Mouse (Mus musculus) CH12.LX (cell line): ENCODE measurements at regions not wholly inside any gene's neighbourhood (a gene's known extent, or its start where the extent isn't known, plus 50 kb on each side); places are given as distances from the start of the nearest gene placed in this dataset.

ENCODE experiments used
- DNase-seq: peaks from one replicate; pipeline ENCODE4 v3.0.0-alpha.2; 2013; ENCODE audit errors: extremely low read depth
- H3K27ac ChIP-seq: 2 replicates; pipeline ENCODE4 v1.5.1; 2012; ENCODE audit warnings: low read depth, mild to moderate bottlenecking, control low read depth, moderate library complexity; ENCODE audit not compliant: insufficient read depth
- H3K27me3 ChIP-seq: replicated peaks from 2 replicates; pipeline ENCODE3; 2012; ENCODE audit warnings: inconsistent platforms
- H3K36me3 ChIP-seq, 2 experiments: replicated peaks in 1 of 2; 2 replicates each; pipeline versions ENCODE3 to v1.6.1; 2012; ENCODE audit warnings: inconsistent platforms in 1 of 2, low read length in 1 of 2, mild to moderate bottlenecking in 1 of 2, mixed read lengths in 1 of 2, moderate library complexity in 1 of 2; ENCODE audit not compliant: control insufficient read depth in 1 of 2, insufficient read depth in 1 of 2
- H3K4me1 ChIP-seq, 2 experiments: 2 replicates each; pipeline ENCODE4 v1.6.1; 2012; ENCODE audit warnings: inconsistent platforms in 1 of 2, moderate library complexity in 1 of 2; ENCODE audit not compliant: insufficient read depth in 2 of 2, control insufficient read depth in 1 of 2
- H3K4me2 ChIP-seq: 2 replicates; pipeline ENCODE4 v1.6.1; 2012; ENCODE audit warnings: low read depth, mild to moderate bottlenecking, control low read depth; ENCODE audit not compliant: poor library complexity, insufficient read depth, severe bottlenecking
- H3K4me3 ChIP-seq, 3 experiments: fragments of 150-350 bp in 1 of 3; sonication (generic) in 1 of 3; replicated peaks in 1 of 3; 2 replicates each; pipeline versions ENCODE3 to v1.5.1; 2011 to 2012; ENCODE audit warnings: low read depth in 2 of 3, low read length in 2 of 3, mild to moderate bottlenecking in 2 of 3, moderate library complexity in 2 of 3, control low read depth in 1 of 3, improper control_type of control experiment in 1 of 3, inconsistent platforms in 1 of 3, mixed read lengths in 1 of 3; ENCODE audit not compliant: poor library complexity in 1 of 3
- H3K79me2 ChIP-seq: replicated peaks from 2 replicates; pipeline ENCODE4 v1.6.1; 2012; ENCODE audit warnings: mild to moderate bottlenecking, moderate library complexity; ENCODE audit not compliant: control insufficient read depth, poor library complexity, insufficient read depth, severe bottlenecking; ENCODE audit errors: extremely low read depth
- H3K9ac ChIP-seq: 2 replicates; pipeline ENCODE4 v1.6.1; 2012; ENCODE audit warnings: low read depth, mild to moderate bottlenecking, control low read depth, moderate library complexity; ENCODE audit not compliant: insufficient read depth
- H3K9me3 ChIP-seq: replicated peaks from 2 replicates; pipeline ENCODE3; 2012; ENCODE audit warnings: low read length, inconsistent platforms, mixed read lengths
- CHD2 ChIP-seq: IDR thresholded peaks from 2 replicates; pipeline ENCODE4 v1.6.1; 2011; ENCODE audit warnings: low read length, improper control_type of control experiment
- CTCF ChIP-seq, 2 experiments: IDR thresholded peaks in 1 of 2; conservative IDR thresholded peaks in 1 of 2; 2 replicates each; pipeline ENCODE4 v1.5.1; 2011 to 2012; ENCODE audit warnings: low read depth in 2 of 2, low read length in 2 of 2, improper control_type of control experiment in 1 of 2, inconsistent platforms in 1 of 2, mild to moderate bottlenecking in 1 of 2, moderate library complexity in 1 of 2
- HCFC1 ChIP-seq: IDR thresholded peaks from 2 replicates; pipeline ENCODE4 v1.6.1; 2012; ENCODE audit warnings: low read depth, mild to moderate bottlenecking, inconsistent platforms, low read length, improper control_type of control experiment
- IRF4 ChIP-seq: IDR thresholded peaks from 2 replicates; pipeline ENCODE4 v1.6.1; 2014; ENCODE audit warnings: low read depth, mild to moderate bottlenecking, inconsistent platforms, low read length, improper control_type of control experiment
- JUND ChIP-seq: conservative IDR thresholded peaks from 2 replicates; pipeline ENCODE4 v1.6.1; 2011; ENCODE audit warnings: low read depth, low read length, improper control_type of control experiment
- MAFK ChIP-seq: IDR thresholded peaks from 2 replicates; pipeline ENCODE4 v1.6.1; 2011; ENCODE audit warnings: low read length, improper control_type of control experiment; ENCODE audit not compliant: insufficient replicate concordance
- MAZ ChIP-seq: IDR thresholded peaks from 2 replicates; pipeline ENCODE4 v1.6.1; 2012; ENCODE audit warnings: low read depth, mild to moderate bottlenecking, inconsistent platforms, low read length, improper control_type of control experiment, moderate library complexity
- MXI1 ChIP-seq: IDR thresholded peaks from 2 replicates; pipeline ENCODE4 v1.6.1; 2011; ENCODE audit warnings: mild to moderate bottlenecking, low read depth, low read length, improper control_type of control experiment
- MYC ChIP-seq: IDR thresholded peaks from 2 replicates; pipeline ENCODE4 v1.6.1; 2011; ENCODE audit warnings: low read depth, mild to moderate bottlenecking, improper control_type of control experiment, low read length
- NRF1 ChIP-seq: IDR thresholded peaks from 2 replicates; pipeline ENCODE4 v1.6.1; 2014; ENCODE audit warnings: low read depth, mild to moderate bottlenecking, inconsistent platforms, low read length, improper control_type of control experiment, moderate library complexity
- POLR2A ChIP-seq: IDR thresholded peaks from 2 replicates; pipeline ENCODE4 v1.6.1; 2011; ENCODE audit warnings: low read depth, mild to moderate bottlenecking, improper control_type of control experiment, low read length
- POLR2AphosphoS2 ChIP-seq: IDR thresholded peaks from 2 replicates; pipeline ENCODE4 v1.6.1; 2011; ENCODE audit warnings: low read depth, low read length, improper control_type of control experiment
- RAD21 ChIP-seq: IDR thresholded peaks from 2 replicates; pipeline ENCODE4 v1.6.1; 2011; ENCODE audit warnings: low read depth, mild to moderate bottlenecking, low read length, improper control_type of control experiment, moderate library complexity
- RCOR1 ChIP-seq: conservative IDR thresholded peaks from 2 replicates; pipeline ENCODE4 v1.6.1; 2012; ENCODE audit warnings: low read depth, mild to moderate bottlenecking, inconsistent platforms, low read length, improper control_type of control experiment
- SIN3A ChIP-seq: IDR thresholded peaks from 2 replicates; pipeline ENCODE4 v1.6.1; 2012; ENCODE audit warnings: low read length, improper control_type of control experiment, inconsistent platforms
- SMC3 ChIP-seq: IDR thresholded peaks from 2 replicates; pipeline ENCODE4 v1.6.1; 2011; ENCODE audit warnings: low read depth, low read length, improper control_type of control experiment
- TCF12 ChIP-seq: IDR thresholded peaks from 2 replicates; pipeline ENCODE4 v1.6.1; 2014; ENCODE audit warnings: low read depth, mild to moderate bottlenecking, inconsistent platforms, low read length, improper control_type of control experiment
- USF1 ChIP-seq: IDR thresholded peaks from 2 replicates; pipeline ENCODE4 v1.6.1; 2014; ENCODE audit warnings: low read depth, mild to moderate bottlenecking, inconsistent platforms, low read length, improper control_type of control experiment
- USF2 ChIP-seq: conservative IDR thresholded peaks from 2 replicates; pipeline ENCODE4 v1.6.1; 2011; ENCODE audit warnings: low read depth, low read length, improper control_type of control experiment
- ZC3H11A ChIP-seq: IDR thresholded peaks from 2 replicates; pipeline ENCODE4 v1.6.1; 2012; ENCODE audit warnings: low read depth, mild to moderate bottlenecking, inconsistent platforms, low read length, improper control_type of control experiment
- ZMIZ1 ChIP-seq: IDR thresholded peaks from 2 replicates; pipeline ENCODE4 v1.6.1; 2012; ENCODE audit warnings: low read depth, mild to moderate bottlenecking, inconsistent platforms, low read length, improper control_type of control experiment
- dilution Hi-C: fragments of 300-500 bp; cut with MboI; formaldehyde crosslinking; loops from 2 replicates; pipeline ENCODE4 v1.14.3; 2020; ENCODE audit warnings: low sequenced_read_pairs; ENCODE audit not compliant: extremely low pct_unique_long_range_greater_than_20kb, extremely low pct_ligation_motif_present
- in situ Hi-C: fragments of 300-500 bp; cut with MboI; formaldehyde crosslinking; loops from 3 replicates; pipeline ENCODE4 v1.14.3; 2019; ENCODE audit warnings: low sequenced_read_pairs, low pct_ligation_motif_present, low pct_unique_long_range_greater_than_20kb, mixed read lengths

DNA sequence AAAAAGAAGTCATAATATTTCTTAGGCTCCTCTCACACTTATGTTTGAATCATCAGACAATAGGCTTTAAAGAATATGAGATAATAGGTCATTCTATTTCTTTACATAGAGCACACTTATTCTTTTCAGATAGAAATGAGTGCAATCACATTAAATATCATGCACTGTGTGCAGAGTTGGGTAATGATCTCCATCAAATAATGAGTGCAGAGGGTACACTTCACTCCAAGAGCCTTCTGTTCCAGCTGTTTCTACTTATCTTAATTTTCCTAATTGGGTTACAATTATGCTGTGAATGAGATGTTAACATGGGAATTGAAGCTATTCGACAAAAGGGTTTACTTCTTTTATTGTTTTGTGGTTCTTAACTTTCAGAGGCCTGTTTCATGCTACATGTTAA, 707.5 kb upstream of the Mdga2 start:
- TF ChIP-seq IRF4 (no peak), ZMIZ1 (no peak), RCOR1 (no peak), RAD21 (no peak), JUND (no peak), NRF1 (no peak), MXI1 (no peak), CTCF (conservative IDR thresholded peaks at IDR 0.05 in 1 of 2, IDR thresholded peaks at IDR 0.05 in 1 of 2; ENCODE audit: low read depth in 2 of 2, low read length in 2 of 2) (no peak), MAZ (no peak), USF1 (no peak), POLR2A (no peak), MAFK (no peak), HCFC1 (no peak), TCF12 (no peak), USF2 (no peak), SMC3 (no peak), MYC (no peak), CHD2 (no peak), POLR2AphosphoS2 (no peak), ZC3H11A (no peak)
- TF ChIP-seq, all 38 proteins: peak for 0
- no peak for DNase-seq
- in situ Hi-C loops: no loop called here
- H3K9ac ChIP-seq: no peak overlapping the region
- no peak overlapping the region for H3K4me2 ChIP-seq
- H3K9me3 ChIP-seq: peaks cover 2% of the 10 kb centered on the region
- H3K27me3 ChIP-seq: no peaks in the 10 kb centered on the region
- H3K36me3 ChIP-seq: no peaks in the 10 kb centered on the region
- no peak overlapping the region for H3K4me3 ChIP-seq
- no peaks in the 10 kb centered on the region for H3K79me2 ChIP-seq
- dilution Hi-C loops: no loop called here
- H3K27ac ChIP-seq: no peak overlapping the region
- no peaks in the 10 kb centered on the region for H3K4me1 ChIP-seq

GRCm38 (mm10) chr12:67914603-67915002, 692.3 kb upstream of the Mdga2 start:
- Histone ChIP-seq H3K9ac (no peak overlapping the region), H3K9me3 (peaks cover 9% of the 10 kb centered on the region), H3K27me3 (no peaks in the 10 kb centered on the region), H3K4me2 (no peak overlapping the region), H3K4me1 (no peaks in the 10 kb centered on the region), H3K36me3 (no peaks in the 10 kb centered on the region), H3K4me3 (no peak overlapping the region), H3K79me2 (no peaks in the 10 kb centered on the region), H3K27ac (no peak overlapping the region)
- in situ Hi-C loops: no loop called here
- no peak for DNase-seq
- dilution Hi-C loops: no loop called here
- TF ChIP-seq SIN3A: no peak
- TF ChIP-seq SMC3: no peak
